Mouse (Mus musculus): ENCODE measurements around the gene Sec11a. TPM values are rescaled to one million over a fixed set of nuclear protein-coding genes. Genes with fewer than 3 reads are reported as not detected.
A peak's percentile ranks its signal among the peaks of the same experiment; 100 is the strongest.

The Sec11a gene
- polyA plus RNA-seq, 1 experiment from 2014 or later = 142 TPM

DNA sequence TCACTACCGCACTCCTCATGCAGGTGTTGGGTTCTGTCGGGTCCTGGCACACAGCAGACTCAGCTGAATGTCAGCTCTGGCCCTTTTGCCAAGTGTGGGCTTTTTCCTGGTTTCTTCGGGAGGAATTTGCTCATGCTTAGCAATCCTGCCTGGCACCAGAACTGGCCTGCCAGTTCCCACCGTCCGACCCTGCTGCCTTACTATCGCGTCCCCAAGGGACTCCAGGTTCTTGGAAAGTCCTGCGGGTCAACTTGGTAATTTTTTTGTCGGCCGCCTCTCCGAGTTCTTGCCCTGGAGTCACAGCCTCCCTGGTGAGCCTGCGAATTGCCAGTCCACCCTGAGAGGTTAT lies 45.0 kb upstream of the Sec11a start:
- Histone ChIP-seq H3K4me2 (replicated peaks; ENCODE audit: low read depth) (peak overlapping the region; percentile 83), H3K9ac (ENCODE audit: low read depth, low read length) (peak overlapping the region; percentile 95), H3K4me3 (ENCODE audit: low read depth, low read length) (peak overlapping the region; percentile 96), H3K4me1 (replicated peaks; ENCODE audit: control insufficient read depth, insufficient read depth, low read length) (peaks cover 14% of the 10 kb centered on the region), H3K36me3 (ENCODE audit: control insufficient read depth, insufficient read depth) (no peaks in the 10 kb centered on the region), H3K9me3 (ENCODE audit: control insufficient read depth) (no peaks in the 10 kb centered on the region), H3K27ac (ENCODE audit: low read depth, low read length) (peak overlapping the region; percentile 98), H3K27me3 (replicated peaks; ENCODE audit: control insufficient read depth, insufficient read depth, low read length) (no peaks in the 10 kb centered on the region)
- no peak for ATAC-seq
- TF ChIP-seq CTCF (IDR thresholded peaks at IDR 0.05; ENCODE audit: low read depth) = no peak
- WGBS = under 1% methylated on average over 12 of the region's 12 CpGs

DNA sequence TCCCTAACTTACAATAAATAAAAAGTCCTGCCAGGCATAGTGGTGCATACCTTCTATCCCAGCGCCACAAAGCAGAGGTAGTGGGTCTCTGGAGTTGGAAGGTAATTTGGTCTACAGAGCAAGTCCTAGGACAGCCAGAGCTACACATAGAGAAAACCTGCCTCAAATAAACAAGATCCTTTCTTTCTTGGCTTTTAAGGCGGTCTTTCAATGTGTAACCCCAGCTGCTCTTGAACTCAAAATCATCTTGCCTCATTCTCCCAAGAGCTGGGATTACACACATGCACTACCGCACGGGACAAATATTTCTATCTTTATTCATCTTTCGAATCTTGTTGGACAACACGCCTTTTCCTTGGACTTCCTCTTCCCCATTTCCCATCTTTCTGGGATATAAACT lies 44.5 kb upstream of the Sec11a start:
- H3K36me3 ChIP-seq (ENCODE audit: control insufficient read depth, insufficient read depth) = no peaks in the 10 kb centered on the region
- H3K9ac ChIP-seq (ENCODE audit: low read depth, low read length) = peak overlapping the region; percentile 95
- H3K9me3 ChIP-seq (ENCODE audit: control insufficient read depth) = no peaks in the 10 kb centered on the region
- no peaks in the 10 kb centered on the region for H3K27me3 ChIP-seq (replicated peaks; ENCODE audit: control insufficient read depth, insufficient read depth, low read length)
- H3K4me2 ChIP-seq (replicated peaks; ENCODE audit: low read depth) = peak overlapping the region; percentile 83
- H3K27ac ChIP-seq (ENCODE audit: low read depth, low read length) = peak overlapping the region; percentile 98
- peaks cover 13% of the 10 kb centered on the region for H3K4me1 ChIP-seq (replicated peaks; ENCODE audit: control insufficient read depth, insufficient read depth, low read length)
- ATAC-seq = no peak
- H3K4me3 ChIP-seq (ENCODE audit: low read depth, low read length) = peak overlapping the region; percentile 96
- 27% methylated on average over 6 of the region's 6 CpGs for WGBS
- no peak for TF ChIP-seq CTCF (IDR thresholded peaks at IDR 0.05; ENCODE audit: low read depth)

DNA sequence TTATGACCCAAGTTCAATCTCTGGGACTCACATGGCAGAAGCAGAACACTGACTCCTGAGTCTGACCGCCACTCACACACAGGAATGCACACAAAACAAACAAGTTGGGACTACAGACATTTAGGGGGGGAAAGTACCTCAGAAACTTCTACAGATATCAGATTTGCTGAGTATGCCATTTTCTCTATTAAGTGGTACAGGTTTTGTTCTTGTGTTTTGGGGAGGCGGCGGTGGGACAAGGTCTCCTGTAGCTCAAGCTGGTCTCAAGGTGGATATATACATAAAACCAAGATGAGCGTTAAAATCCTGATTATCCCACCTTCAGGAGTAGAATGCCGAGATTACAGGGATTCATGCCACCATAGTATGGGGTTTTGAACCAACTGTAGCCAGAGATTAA lies 44.0 kb upstream of the Sec11a start:
- Histone ChIP-seq H3K27ac (ENCODE audit: low read depth, low read length) (no peak overlapping the region), H3K9ac (ENCODE audit: low read depth, low read length) (peak overlapping the region; percentile 95), H3K27me3 (replicated peaks; ENCODE audit: control insufficient read depth, insufficient read depth, low read length) (no peaks in the 10 kb centered on the region), H3K4me2 (replicated peaks; ENCODE audit: low read depth) (peak overlapping the region; percentile 83), H3K4me1 (replicated peaks; ENCODE audit: control insufficient read depth, insufficient read depth, low read length) (peaks cover 13% of the 10 kb centered on the region), H3K4me3 (ENCODE audit: low read depth, low read length) (peak overlapping the region; percentile 96), H3K36me3 (ENCODE audit: control insufficient read depth, insufficient read depth) (no peaks in the 10 kb centered on the region), H3K9me3 (ENCODE audit: control insufficient read depth) (no peaks in the 10 kb centered on the region)
- 83% methylated on average over 5 of the region's 5 CpGs for WGBS
- TF ChIP-seq CTCF (IDR thresholded peaks at IDR 0.05; ENCODE audit: low read depth) = no peak
- no peak for ATAC-seq

- no peaks in the 10 kb centered on the region for H3K36me3 ChIP-seq (ENCODE audit: control insufficient read depth, insufficient read depth)
- TF ChIP-seq CTCF (IDR thresholded peaks at IDR 0.05; ENCODE audit: low read depth) = no peak
- no peak for ATAC-seq
- no peaks in the 10 kb centered on the region for H3K27me3 ChIP-seq (replicated peaks; ENCODE audit: control insufficient read depth, insufficient read depth, low read length)
- H3K4me1 ChIP-seq (replicated peaks; ENCODE audit: control insufficient read depth, insufficient read depth, low read length) = peaks cover 13% of the 10 kb centered on the region
- no peak overlapping the region for H3K4me3 ChIP-seq (ENCODE audit: low read depth, low read length)
- 0 out of 2 replicates have a peak overlapping the region, but pooled peaks have one; percentile 13 for H3K4me2 ChIP-seq (replicated peaks; ENCODE audit: low read depth)
- no peaks in the 10 kb centered on the region for H3K9me3 ChIP-seq (ENCODE audit: control insufficient read depth)
- 63% methylated on average over 6 of the region's 6 CpGs for WGBS
- H3K27ac ChIP-seq (ENCODE audit: low read depth, low read length) = 0 out of 2 replicates have a peak overlapping the region, but pooled peaks have one; percentile 4
- H3K9ac ChIP-seq (ENCODE audit: low read depth, low read length) = no peak overlapping the region
Measured at GRCm38 (mm10) chr7:80990276-80990675, 42.7 kb upstream of the Sec11a start.

- no peaks in the 10 kb centered on the region for H3K27me3 ChIP-seq (replicated peaks; ENCODE audit: control insufficient read depth, insufficient read depth, low read length)
- 53% methylated on average over 4 of the region's 4 CpGs for WGBS
- H3K9ac ChIP-seq (ENCODE audit: low read depth, low read length) = no peak overlapping the region
- no peak overlapping the region for H3K4me3 ChIP-seq (ENCODE audit: low read depth, low read length)
- no peaks in the 10 kb centered on the region for H3K9me3 ChIP-seq (ENCODE audit: control insufficient read depth)
- ATAC-seq = no peak
- no peaks in the 10 kb centered on the region for H3K36me3 ChIP-seq (ENCODE audit: control insufficient read depth, insufficient read depth)
- no peak overlapping the region for H3K27ac ChIP-seq (ENCODE audit: low read depth, low read length)
- no peak for TF ChIP-seq CTCF (IDR thresholded peaks at IDR 0.05; ENCODE audit: low read depth)
- H3K4me1 ChIP-seq (replicated peaks; ENCODE audit: control insufficient read depth, insufficient read depth, low read length) = peaks cover 13% of the 10 kb centered on the region
- no peak overlapping the region for H3K4me2 ChIP-seq (replicated peaks; ENCODE audit: low read depth)
Measured at GRCm38 (mm10) chr7:80987805-80988625, 40.4 kb upstream of the Sec11a start.

DNA sequence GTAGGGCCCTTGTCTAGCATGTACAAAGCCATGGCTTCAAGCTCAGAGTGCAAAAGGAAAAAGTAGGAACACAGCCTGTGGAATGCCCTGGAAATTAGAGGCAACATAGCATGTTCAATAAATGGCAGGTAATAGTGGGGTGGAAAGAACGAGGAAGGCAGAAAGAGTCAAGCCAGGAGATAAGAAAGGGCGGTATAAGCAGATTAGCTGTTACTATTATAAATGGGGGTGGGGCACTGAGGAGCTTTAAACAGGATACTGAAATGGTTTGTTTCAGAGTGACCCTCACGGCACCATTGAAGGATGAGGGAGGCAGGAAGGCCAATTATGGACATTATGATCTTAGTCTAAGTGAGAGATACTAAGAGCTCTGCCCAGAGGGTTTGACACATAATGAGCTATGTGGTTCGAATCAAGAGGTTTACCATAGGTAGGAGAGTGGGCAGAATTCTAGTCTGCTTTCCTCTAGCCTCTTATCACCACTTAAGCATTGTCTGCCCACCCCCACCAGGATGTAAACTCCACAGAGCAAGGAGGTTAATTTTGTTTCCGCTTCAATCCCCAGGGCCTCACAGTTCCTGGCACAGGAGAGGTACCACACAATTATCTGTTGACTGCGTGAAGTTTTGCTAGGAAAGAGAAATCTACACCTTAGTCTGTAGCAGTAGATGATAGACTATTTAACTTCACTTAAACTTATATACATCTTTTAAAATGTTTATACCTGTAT lies 39.0 kb upstream of the Sec11a start:
- H3K4me1 ChIP-seq (replicated peaks; ENCODE audit: control insufficient read depth, insufficient read depth, low read length) = peaks cover 7% of the 10 kb centered on the region
- H3K4me2 ChIP-seq (replicated peaks; ENCODE audit: low read depth) = no peak overlapping the region
- TF ChIP-seq CTCF (IDR thresholded peaks at IDR 0.05; ENCODE audit: low read depth) = no peak
- H3K9me3 ChIP-seq (ENCODE audit: control insufficient read depth) = no peaks in the 10 kb centered on the region
- no peak overlapping the region for H3K9ac ChIP-seq (ENCODE audit: low read depth, low read length)
- H3K4me3 ChIP-seq (ENCODE audit: low read depth, low read length) = no peak overlapping the region
- no peaks in the 10 kb centered on the region for H3K27me3 ChIP-seq (replicated peaks; ENCODE audit: control insufficient read depth, insufficient read depth, low read length)
- H3K36me3 ChIP-seq (ENCODE audit: control insufficient read depth, insufficient read depth) = no peaks in the 10 kb centered on the region
- peak; percentile 25; the same call in 1 of the 2 replicates for ATAC-seq
- no peak overlapping the region for H3K27ac ChIP-seq (ENCODE audit: low read depth, low read length)
- 15% methylated on average over 6 of the region's 6 CpGs for WGBS

Data from intestine, postnatal 0 days (tissue).